Mouse (Mus musculus) heart, embryonic 12.5 days (tissue): ENCODE measurements around the gene Sec16a. TPM values are rescaled to one million over a fixed set of nuclear protein-coding genes. Genes with fewer than 3 reads are reported as not detected.

Experiments used
- microRNA-seq: library from miRNA; unstranded; fragments of <30 nt; microRNA quantifications from one replicate; pipeline ENCODE4, GENCODE M21; 2017
- polyA plus RNA-seq: library from polyadenylated mRNA; unstranded; fragments of >200 nt; fragmentation: Nextera tagmentation; extraction: Ambion mirVana; gene quantifications from 2 replicates; pipeline ENCODE4 v1.2.1, GENCODE M21; 2016

Sec16a gene
- polyA plus RNA-seq, 1 experiment from 2014 or later, result 22.6 TPM

Small RNA genes within 50 kb of the gene (microRNA-seq; reads per million reads assigned to microRNA genes)
- 0.94 reads per million for gene Mir6996

Other genes starting within 250 kb of the Sec16a start
- not detected in 2 replicates for gene Lhx3, start 236.9 kb downstream of the Sec16a start, polyA plus RNA-seq
- 15.6 and 15.9 TPM in 2 replicates for gene Qsox2, start 207.7 kb downstream of the Sec16a start, polyA plus RNA-seq
- gene Ccdc187, start 150.7 kb downstream of the Sec16a start, polyA plus RNA-seq, result 0.05 and 0.09 TPM in 2 replicates
- 38.0 and 39.9 TPM in 2 replicates for gene Gpsm1, start 129.7 kb downstream of the Sec16a start, polyA plus RNA-seq
- gene Dnlz, start 93.1 kb downstream of the Sec16a start, polyA plus RNA-seq, result 31.4 and 33.7 TPM in 2 replicates
- gene Card9, start 84.3 kb downstream of the Sec16a start, polyA plus RNA-seq, result 0.56 and 0.58 TPM in 2 replicates
- 20.4 and 23.5 TPM in 2 replicates for gene Snapc4, start 64.6 kb downstream of the Sec16a start, polyA plus RNA-seq
- 91.7 and 95.5 TPM in 2 replicates for gene Entr1, start 55.9 kb downstream of the Sec16a start, polyA plus RNA-seq
- gene Pmpca, start 55.9 kb downstream of the Sec16a start, polyA plus RNA-seq, result 142 and 145 TPM in 2 replicates
- 17.7 and 19.1 TPM in 2 replicates for gene Inpp5e, start 36.0 kb downstream of the Sec16a start, polyA plus RNA-seq
- 20.4 TPM in 2 replicates for gene Notch1, start 71.4 kb upstream of the Sec16a start, polyA plus RNA-seq
- 139 and 146 TPM in 2 replicates for gene Egfl7, start 134.8 kb upstream of the Sec16a start, polyA plus RNA-seq
- gene Gm20532, start 141.4 kb upstream of the Sec16a start, polyA plus RNA-seq, result 0.28 TPM in 1 of 2 replicates, not detected in the other
- 18.4 and 23.2 TPM in 2 replicates for gene Agpat2, start 159.2 kb upstream of the Sec16a start, polyA plus RNA-seq
- gene Fam69b, start 183.2 kb upstream of the Sec16a start, polyA plus RNA-seq, result 16.4 and 17.3 TPM in 2 replicates
- gene Lcn4, start 226.1 kb upstream of the Sec16a start, polyA plus RNA-seq, result not detected in 2 replicates